Mouse (Mus musculus): ENCODE measurements around the gene Spns3.

DNA sequence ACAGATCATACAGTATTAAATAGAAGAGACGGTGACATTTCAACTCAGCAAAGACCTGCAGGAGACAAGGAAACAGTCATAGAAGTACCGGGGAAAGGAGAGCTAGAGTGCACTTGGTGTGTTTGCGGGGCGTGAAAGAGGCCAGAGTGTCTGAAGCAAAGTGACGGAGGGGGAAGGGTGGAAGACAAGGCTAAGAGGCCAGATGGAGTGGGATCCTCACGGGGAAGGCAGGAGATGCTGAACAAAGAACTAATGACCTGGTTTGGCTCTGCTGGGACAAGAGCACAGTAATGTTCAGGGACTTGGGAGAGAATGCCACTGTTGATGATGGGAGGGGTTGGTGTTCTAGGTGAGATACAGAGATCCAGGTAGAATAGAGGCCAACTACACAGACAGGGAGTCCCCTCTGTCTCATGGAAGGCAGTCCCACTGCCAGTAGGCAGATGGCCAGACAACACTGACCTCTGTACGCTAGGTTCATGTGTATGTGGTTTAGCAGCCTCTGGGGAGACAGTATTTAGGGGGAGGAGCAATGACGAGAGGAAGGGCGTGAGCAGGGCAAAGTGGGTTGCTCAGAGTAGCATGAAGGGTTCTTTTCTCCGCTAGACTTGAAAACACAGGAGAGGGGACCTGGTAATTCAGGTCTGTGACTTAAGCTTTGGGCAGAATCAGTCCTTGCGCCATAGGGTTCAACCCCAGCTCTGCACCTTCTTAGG, 84.2 kb downstream of the Spns3 start:
- no peak for TF ChIP-seq CTCF (IDR thresholded peaks at IDR 0.05; ENCODE audit: low read depth, low read length)
- TF ChIP-seq GATA1 (IDR thresholded peaks at IDR 0.05; ENCODE audit: borderline replicate concordance, low read length), result no peak
- no peak for TF ChIP-seq TAL1 (conservative IDR thresholded peaks at IDR 0.05; ENCODE audit: low read depth, low read length)
